Mouse (Mus musculus): Measurements from ENCODE around the gene Retreg1. TPM values are rescaled to one million over a fixed set of nuclear protein-coding genes. Genes with fewer than 3 reads are reported as not detected.

Retreg1 gene
- 2.9 and 3.0 TPM in 2 replicates for polyA plus RNA-seq (2014; fragmentation: Nextera tagmentation; extraction: Ambion mirVana)

DNA sequence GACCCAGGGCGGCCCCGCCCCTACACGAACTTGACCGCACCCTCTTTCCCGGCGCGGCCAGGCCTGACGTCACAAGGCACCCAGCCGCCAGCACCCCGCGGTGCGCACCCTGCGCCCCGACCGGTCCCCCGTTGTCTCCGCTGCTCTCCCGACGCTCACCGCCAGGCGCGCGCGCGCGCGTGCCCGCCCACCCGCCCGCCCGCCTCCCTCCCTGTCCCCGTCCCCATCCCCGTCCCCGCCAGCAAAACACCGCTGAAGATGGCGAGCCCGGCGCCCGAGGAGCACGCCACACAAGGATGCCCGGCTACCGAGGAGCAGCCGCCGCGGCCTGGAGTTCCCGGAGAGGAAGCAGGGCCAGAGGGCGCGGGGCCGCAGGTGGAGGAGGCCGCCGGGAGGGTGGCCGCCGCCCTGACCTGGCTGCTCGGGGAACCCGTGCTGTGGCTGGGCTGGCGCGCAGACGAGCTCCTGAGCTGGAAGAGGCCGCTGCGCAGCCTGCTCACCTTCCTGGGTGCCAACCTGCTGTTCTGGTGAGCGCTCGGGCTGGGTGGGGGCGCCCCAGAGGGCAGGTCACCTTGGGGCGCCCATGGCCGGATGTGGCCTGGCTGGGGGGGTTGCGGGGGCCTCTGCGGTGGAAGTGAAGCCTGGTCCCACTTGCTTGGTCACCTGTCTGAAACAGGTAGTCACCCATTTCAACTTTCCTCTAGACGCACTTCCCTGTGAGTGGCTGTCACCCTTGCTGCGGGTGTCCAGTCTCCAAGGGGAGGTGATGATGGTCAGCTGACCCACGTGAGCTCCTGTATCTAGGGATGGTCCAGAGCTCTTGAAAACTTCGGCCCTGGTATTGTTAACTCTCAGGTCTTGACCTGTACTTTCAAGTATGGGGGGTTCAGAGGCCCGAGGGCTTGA is at the start of gene Retreg1:
Gene Retreg1 (plus strand): TSS at position 95 of the 906 bp plus-strand sequence.
- ATAC-seq (ENCODE audit: insufficient number of reproducible peaks, low FRiP score, low TSS enrichment, low read depth) (peak; percentile 83; the same call in 1 of the 2 replicates), DNase-seq (ENCODE audit: low spot score) (peak; percentile 69)
- H3K9me3 ChIP-seq (ENCODE audit: control insufficient read depth, low read length), result no peaks in the 10 kb centered on the region
- no peaks in the 10 kb centered on the region for H3K36me3 ChIP-seq (ENCODE audit: control insufficient read depth, insufficient read depth, low read length)
- peak within 1 kb of the TSS; percentile 67 for H3K9ac ChIP-seq (ENCODE audit: low read length)
- H3K4me1 ChIP-seq (ENCODE audit: control insufficient read depth, insufficient read depth, low read length), result 0 out of 2 replicates have a peak, but pooled peaks cover 5% of the 10 kb centered on the region
- H3K4me3 ChIP-seq (ENCODE audit: low read depth, low read length), result peak within 1 kb of the TSS; percentile 69
- no peak within 1 kb of the TSS for H3K27ac ChIP-seq (replicated peaks; ENCODE audit: low read depth, low read length)
- WGBS, result under 1% methylated on average over 44 of the region's 72 CpGs
- peaks cover 13% of the 10 kb centered on the region for H3K27me3 ChIP-seq (ENCODE audit: control insufficient read depth, insufficient read depth, low read length)
- H3K4me2 ChIP-seq (ENCODE audit: low read depth, severe bottlenecking), result peak within 1 kb of the TSS; percentile 96

DNA sequence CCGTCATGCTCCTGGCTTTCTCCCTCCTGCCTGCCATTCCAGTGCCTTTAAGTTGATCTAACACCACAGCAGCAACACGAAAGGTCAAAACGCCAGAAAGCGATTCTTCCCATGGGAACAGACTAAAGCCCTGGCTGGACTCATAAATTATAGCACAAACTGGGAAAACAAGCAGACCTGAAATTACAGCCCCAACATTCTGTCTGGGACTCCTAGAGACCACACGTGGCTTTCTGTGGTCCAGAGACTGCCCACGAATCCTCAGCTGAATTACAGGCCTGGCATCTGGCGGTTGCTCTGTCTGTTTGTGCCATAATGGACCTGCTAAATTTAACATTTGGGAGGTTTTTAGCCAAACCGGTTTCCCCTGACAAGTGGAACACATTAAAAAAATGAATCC is 48.9 kb upstream of the Retreg1 start:
- 71% methylated on average over 8 of the region's 8 CpGs for WGBS
- Histone ChIP-seq H3K4me1 (ENCODE audit: control insufficient read depth, insufficient read depth, low read length) (no peaks in the 10 kb centered on the region), H3K27me3 (ENCODE audit: control insufficient read depth, insufficient read depth, low read length) (no peaks in the 10 kb centered on the region), H3K36me3 (ENCODE audit: control insufficient read depth, insufficient read depth, low read length) (peaks cover 12% of the 10 kb centered on the region), H3K27ac (replicated peaks; ENCODE audit: low read depth, low read length) (no peak overlapping the region), H3K4me3 (ENCODE audit: low read depth, low read length) (no peak overlapping the region), H3K4me2 (ENCODE audit: low read depth, severe bottlenecking) (no peak overlapping the region), H3K9ac (ENCODE audit: low read length) (no peak overlapping the region), H3K9me3 (ENCODE audit: control insufficient read depth, low read length) (no peaks in the 10 kb centered on the region)
- DNase-seq (ENCODE audit: low spot score), result no peak
- ATAC-seq (ENCODE audit: insufficient number of reproducible peaks, low FRiP score, low TSS enrichment, low read depth), result no peak

DNA sequence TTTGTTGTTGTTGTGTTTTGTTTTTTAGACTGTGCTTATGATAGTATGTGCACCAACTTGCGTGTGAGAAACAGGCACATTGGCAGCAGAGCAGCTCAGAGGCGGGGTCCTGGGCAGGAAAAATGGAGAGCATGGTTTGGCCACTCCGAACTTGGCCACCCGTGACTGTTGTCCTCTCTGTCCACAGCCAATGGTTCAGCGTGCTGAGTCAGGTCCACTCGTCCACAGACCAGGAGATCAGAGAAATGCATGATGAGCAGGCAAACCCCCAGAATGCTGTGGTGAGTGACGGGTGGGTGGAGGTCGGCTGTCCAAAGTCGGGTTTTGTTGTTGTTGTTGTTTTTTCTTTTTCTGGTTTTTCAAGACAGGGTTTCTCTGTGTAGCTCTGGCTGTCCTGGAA is 47.5 kb upstream of the Retreg1 start:
- peaks cover 9% of the 10 kb centered on the region for H3K36me3 ChIP-seq (ENCODE audit: control insufficient read depth, insufficient read depth, low read length)
- no peaks in the 10 kb centered on the region for H3K4me1 ChIP-seq (ENCODE audit: control insufficient read depth, insufficient read depth, low read length)
- no peak overlapping the region for H3K9ac ChIP-seq (ENCODE audit: low read length)
- no peaks in the 10 kb centered on the region for H3K9me3 ChIP-seq (ENCODE audit: control insufficient read depth, low read length)
- no peaks in the 10 kb centered on the region for H3K27me3 ChIP-seq (ENCODE audit: control insufficient read depth, insufficient read depth, low read length)
- WGBS, result 96% methylated on average over 9 of the region's 9 CpGs
- no peak for DNase-seq (ENCODE audit: low spot score)
- H3K4me2 ChIP-seq (ENCODE audit: low read depth, severe bottlenecking), result no peak overlapping the region
- H3K4me3 ChIP-seq (ENCODE audit: low read depth, low read length), result no peak overlapping the region
- ATAC-seq (ENCODE audit: insufficient number of reproducible peaks, low FRiP score, low TSS enrichment, low read depth), result no peak
- no peak overlapping the region for H3K27ac ChIP-seq (replicated peaks; ENCODE audit: low read depth, low read length)

DNA sequence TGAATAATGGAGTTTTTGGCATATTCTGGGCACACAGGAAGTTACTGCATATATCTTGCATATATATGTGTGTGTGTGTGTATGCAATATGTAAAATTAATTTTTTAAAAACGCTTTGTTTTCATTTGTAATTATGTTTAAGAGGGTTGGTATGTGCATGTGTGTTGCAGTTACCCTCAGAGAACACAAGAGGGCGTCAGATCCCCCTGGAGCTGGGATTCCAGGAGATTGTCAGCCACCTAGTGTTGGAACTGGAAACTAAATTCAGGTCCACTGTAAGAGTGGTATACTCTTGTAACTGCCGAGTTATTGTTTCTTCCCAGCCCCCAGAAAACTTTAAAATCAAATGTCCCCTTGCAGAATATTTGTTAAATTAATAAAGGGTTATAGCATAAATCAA is 46.6 kb upstream of the Retreg1 start:
- Histone ChIP-seq H3K36me3 (ENCODE audit: control insufficient read depth, insufficient read depth, low read length) (peaks cover 7% of the 10 kb centered on the region), H3K27me3 (ENCODE audit: control insufficient read depth, insufficient read depth, low read length) (no peaks in the 10 kb centered on the region), H3K9me3 (ENCODE audit: control insufficient read depth, low read length) (no peaks in the 10 kb centered on the region), H3K4me1 (ENCODE audit: control insufficient read depth, insufficient read depth, low read length) (no peaks in the 10 kb centered on the region), H3K27ac (replicated peaks; ENCODE audit: low read depth, low read length) (no peak overlapping the region), H3K4me3 (ENCODE audit: low read depth, low read length) (no peak overlapping the region), H3K9ac (ENCODE audit: low read length) (no peak overlapping the region), H3K4me2 (ENCODE audit: low read depth, severe bottlenecking) (no peak overlapping the region)
- ATAC-seq (ENCODE audit: insufficient number of reproducible peaks, low FRiP score, low TSS enrichment, low read depth) (no peak), DNase-seq (ENCODE audit: low spot score) (no peak)
- 53% methylated on average over 3 of the region's 3 CpGs for WGBS

DNA sequence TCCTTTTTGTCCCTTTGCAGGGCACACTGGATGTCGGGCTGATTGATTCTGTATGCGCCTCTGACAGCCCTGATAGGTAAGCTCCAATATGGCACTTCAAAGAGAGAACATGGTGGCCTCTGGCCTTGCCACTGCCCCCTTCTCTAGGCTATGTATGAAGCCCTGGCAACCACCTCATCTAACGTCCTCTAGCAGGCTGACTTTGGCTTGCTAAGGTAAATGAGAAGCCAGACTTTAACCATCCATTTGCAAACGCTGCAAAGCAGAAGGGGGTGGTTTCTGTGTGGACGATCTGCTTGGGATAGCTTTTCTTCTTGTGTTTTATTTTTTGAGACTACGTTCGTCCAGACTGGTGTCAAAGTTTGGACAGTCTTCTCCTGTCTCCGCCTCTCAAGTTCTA is 45.8 kb upstream of the Retreg1 start:
- ATAC-seq (ENCODE audit: insufficient number of reproducible peaks, low FRiP score, low TSS enrichment, low read depth) (no peak), DNase-seq (ENCODE audit: low spot score) (no peak)
- no peak overlapping the region for H3K9ac ChIP-seq (ENCODE audit: low read length)
- H3K4me3 ChIP-seq (ENCODE audit: low read depth, low read length), result no peak overlapping the region
- no peaks in the 10 kb centered on the region for H3K4me1 ChIP-seq (ENCODE audit: control insufficient read depth, insufficient read depth, low read length)
- H3K27ac ChIP-seq (replicated peaks; ENCODE audit: low read depth, low read length), result no peak overlapping the region
- WGBS, result 84% methylated on average over 8 of the region's 8 CpGs
- H3K27me3 ChIP-seq (ENCODE audit: control insufficient read depth, insufficient read depth, low read length), result no peaks in the 10 kb centered on the region
- H3K4me2 ChIP-seq (ENCODE audit: low read depth, severe bottlenecking), result no peak overlapping the region
- no peaks in the 10 kb centered on the region for H3K9me3 ChIP-seq (ENCODE audit: control insufficient read depth, low read length)
- H3K36me3 ChIP-seq (ENCODE audit: control insufficient read depth, insufficient read depth, low read length), result peaks cover 7% of the 10 kb centered on the region

DNA sequence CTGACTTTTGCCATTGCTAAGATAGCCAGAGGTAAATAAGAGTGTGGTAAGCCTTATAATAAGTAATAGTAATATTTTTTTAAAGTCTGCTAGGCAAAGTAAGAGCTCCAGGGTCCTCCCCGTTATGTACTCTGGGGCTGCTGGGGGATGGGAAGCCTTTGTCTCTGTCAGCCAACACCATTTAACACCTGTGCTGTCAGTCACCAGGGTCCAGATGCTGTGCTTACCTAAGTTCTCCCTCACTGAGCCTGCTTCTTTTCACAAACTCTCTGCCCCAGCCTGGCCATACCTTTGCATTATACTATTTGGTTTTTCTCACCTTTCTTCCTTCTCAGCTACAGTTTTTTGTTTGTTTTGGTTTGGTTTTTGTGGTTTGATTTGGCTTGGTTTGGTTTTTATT is 45.1 kb upstream of the Retreg1 start:
- Histone ChIP-seq H3K4me2 (ENCODE audit: low read depth, severe bottlenecking) (no peak overlapping the region), H3K9ac (ENCODE audit: low read length) (no peak overlapping the region), H3K27me3 (ENCODE audit: control insufficient read depth, insufficient read depth, low read length) (no peaks in the 10 kb centered on the region), H3K4me3 (ENCODE audit: low read depth, low read length) (no peak overlapping the region), H3K27ac (replicated peaks; ENCODE audit: low read depth, low read length) (no peak overlapping the region), H3K36me3 (ENCODE audit: control insufficient read depth, insufficient read depth, low read length) (peaks cover 7% of the 10 kb centered on the region), H3K9me3 (ENCODE audit: control insufficient read depth, low read length) (no peaks in the 10 kb centered on the region), H3K4me1 (ENCODE audit: control insufficient read depth, insufficient read depth, low read length) (no peaks in the 10 kb centered on the region)
- ATAC-seq (ENCODE audit: insufficient number of reproducible peaks, low FRiP score, low TSS enrichment, low read depth) (no peak), DNase-seq (ENCODE audit: low spot score) (no peak)
- 71% methylated on average over 1 of the region's 1 CpGs for WGBS

DNA sequence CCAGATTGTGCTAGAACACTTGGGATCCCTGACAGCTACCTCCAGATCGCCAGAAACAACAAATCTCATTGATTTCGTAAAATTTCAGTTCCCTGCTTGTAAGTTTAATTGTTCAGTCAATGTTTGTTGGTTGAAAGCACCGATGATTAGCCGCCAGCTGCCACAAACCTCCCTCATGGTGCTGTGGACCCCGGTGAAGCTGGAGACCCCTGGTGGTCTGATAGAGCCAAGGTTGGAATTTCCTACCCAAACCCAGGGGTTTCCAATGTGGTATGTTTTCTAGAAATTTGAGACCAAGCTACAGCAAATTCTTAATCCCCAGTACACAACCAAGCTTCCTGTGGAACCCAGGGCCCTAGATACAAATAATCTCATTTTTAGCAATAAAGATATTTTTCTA is 41.3 kb upstream of the Retreg1 start:
- DNase-seq (ENCODE audit: low spot score), result no peak
- Histone ChIP-seq H3K9ac (ENCODE audit: low read length) (no peak overlapping the region), H3K4me1 (ENCODE audit: control insufficient read depth, insufficient read depth, low read length) (no peaks in the 10 kb centered on the region), H3K27ac (replicated peaks; ENCODE audit: low read depth, low read length) (no peak overlapping the region), H3K27me3 (ENCODE audit: control insufficient read depth, insufficient read depth, low read length) (no peaks in the 10 kb centered on the region), H3K4me2 (ENCODE audit: low read depth, severe bottlenecking) (no peak overlapping the region), H3K9me3 (ENCODE audit: control insufficient read depth, low read length) (no peaks in the 10 kb centered on the region), H3K4me3 (ENCODE audit: low read depth, low read length) (no peak overlapping the region), H3K36me3 (ENCODE audit: control insufficient read depth, insufficient read depth, low read length) (peaks cover 18% of the 10 kb centered on the region)
- no peak for ATAC-seq (ENCODE audit: insufficient number of reproducible peaks, low FRiP score, low TSS enrichment, low read depth)
- 92% methylated on average over 5 of the region's 5 CpGs for WGBS

DNA sequence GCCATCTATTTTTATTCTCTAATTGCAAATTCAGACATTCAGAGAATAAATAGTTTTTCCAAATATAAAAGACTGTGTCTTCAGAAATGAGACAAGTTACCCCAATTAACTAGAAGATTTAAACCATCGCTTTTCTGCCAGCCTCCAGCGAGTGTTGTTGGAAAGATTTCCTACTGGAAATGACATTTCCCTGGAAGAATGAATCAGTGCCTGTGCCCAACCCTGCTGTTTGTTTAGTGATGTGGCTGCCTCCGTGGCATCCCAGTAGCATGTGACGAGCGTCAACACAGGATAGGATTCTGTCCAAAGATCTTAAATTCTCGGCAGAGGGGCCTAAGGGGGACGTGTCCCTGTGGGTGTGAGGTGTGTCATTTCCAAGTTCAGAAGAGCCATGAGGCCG is 40.8 kb upstream of the Retreg1 start:
- Histone ChIP-seq H3K4me3 (ENCODE audit: low read depth, low read length) (no peak overlapping the region), H3K27ac (replicated peaks; ENCODE audit: low read depth, low read length) (no peak overlapping the region), H3K9ac (ENCODE audit: low read length) (no peak overlapping the region), H3K9me3 (ENCODE audit: control insufficient read depth, low read length) (no peaks in the 10 kb centered on the region), H3K36me3 (ENCODE audit: control insufficient read depth, insufficient read depth, low read length) (peaks cover 15% of the 10 kb centered on the region), H3K27me3 (ENCODE audit: control insufficient read depth, insufficient read depth, low read length) (no peaks in the 10 kb centered on the region), H3K4me1 (ENCODE audit: control insufficient read depth, insufficient read depth, low read length) (no peaks in the 10 kb centered on the region), H3K4me2 (ENCODE audit: low read depth, severe bottlenecking) (no peak overlapping the region)
- no peak for ATAC-seq (ENCODE audit: insufficient number of reproducible peaks, low FRiP score, low TSS enrichment, low read depth)
- DNase-seq (ENCODE audit: low spot score), result no peak
- 93% methylated on average over 8 of the region's 8 CpGs for WGBS

Measured in limb, embryonic 11.5 days (tissue).